Mouse (Mus musculus) liver, embryonic 16.5 days (tissue): Measurements from ENCODE around the gene Chst11. TPM values are rescaled to one million over a fixed set of nuclear protein-coding genes. Genes with fewer than 3 reads are reported as not detected.

Source experiments
- ATAC-seq: fragments of 200-750 bp; cut with Nextera tagmentation; 2 replicates; pipeline ENCODE4 v1.8.0; 2017; ENCODE audit warnings: low read depth, mild to moderate bottlenecking, moderate number of reproducible peaks, moderate library complexity
- H3K27ac ChIP-seq: fragments of 300-500 bp; sonication (generic); 2 replicates; pipeline ENCODE4 v1.5.1; 2014; ENCODE audit warnings: mild to moderate bottlenecking, low read length
- H3K27me3 ChIP-seq: fragments of 300-500 bp; sonication (generic); 2 replicates; pipeline ENCODE4 v1.6.1; 2014; ENCODE audit warnings: low read depth, low read length, mixed read lengths; ENCODE audit not compliant: control insufficient read depth, insufficient read depth
- H3K36me3 ChIP-seq: fragments of 300-500 bp; sonication (generic); 2 replicates; pipeline ENCODE4 v1.6.1; 2014; ENCODE audit warnings: mild to moderate bottlenecking; ENCODE audit not compliant: control insufficient read depth, insufficient read depth
- H3K4me1 ChIP-seq: fragments of 300-500 bp; sonication (generic); 2 replicates; pipeline ENCODE4 v1.6.1; 2014; ENCODE audit warnings: low read depth, low read length, mixed read lengths; ENCODE audit not compliant: control insufficient read depth
- H3K4me2 ChIP-seq: fragments of 300-500 bp; sonication (generic); 2 replicates; pipeline ENCODE4 v1.6.1; 2014; ENCODE audit warnings: low read depth, low read length, mixed read lengths
- H3K4me3 ChIP-seq: fragments of 300-500 bp; sonication (generic); 2 replicates; pipeline ENCODE4 v1.5.1; 2014; ENCODE audit warnings: low read depth, mild to moderate bottlenecking, low read length
- H3K9ac ChIP-seq: fragments of 300-500 bp; sonication (generic); 2 replicates; pipeline ENCODE4 v1.6.1; 2014; ENCODE audit warnings: low read depth, low read length
- H3K9me3 ChIP-seq: fragments of 300-500 bp; sonication (generic); replicated peaks from 2 replicates; pipeline ENCODE4 v1.6.1; 2016; ENCODE audit warnings: low read length; ENCODE audit not compliant: control insufficient read depth
- WGBS: fragments of 180-500 bp; shearing (Covaris S2); extraction: QIAGEN DNeasy Blood & Tissue Kit; methylation state at CpG from one replicate; pipeline ENCODE4 v1.1.7; 2014; ENCODE audit not compliant: insufficient replicate concordance; 5-methylcytosine and 5-hydroxymethylcytosine counted together
- polyA plus RNA-seq: library from polyadenylated mRNA; unstranded; fragments of >200 nt; fragmentation: Nextera tagmentation; extraction: Ambion mirVana; gene quantifications from 2 replicates; pipeline ENCODE4 v1.2.1, GENCODE M21; 2015

The Chst11 gene
- polyA plus RNA-seq, 1 experiment from 2014 or later, result 1.0 TPM

DNA sequence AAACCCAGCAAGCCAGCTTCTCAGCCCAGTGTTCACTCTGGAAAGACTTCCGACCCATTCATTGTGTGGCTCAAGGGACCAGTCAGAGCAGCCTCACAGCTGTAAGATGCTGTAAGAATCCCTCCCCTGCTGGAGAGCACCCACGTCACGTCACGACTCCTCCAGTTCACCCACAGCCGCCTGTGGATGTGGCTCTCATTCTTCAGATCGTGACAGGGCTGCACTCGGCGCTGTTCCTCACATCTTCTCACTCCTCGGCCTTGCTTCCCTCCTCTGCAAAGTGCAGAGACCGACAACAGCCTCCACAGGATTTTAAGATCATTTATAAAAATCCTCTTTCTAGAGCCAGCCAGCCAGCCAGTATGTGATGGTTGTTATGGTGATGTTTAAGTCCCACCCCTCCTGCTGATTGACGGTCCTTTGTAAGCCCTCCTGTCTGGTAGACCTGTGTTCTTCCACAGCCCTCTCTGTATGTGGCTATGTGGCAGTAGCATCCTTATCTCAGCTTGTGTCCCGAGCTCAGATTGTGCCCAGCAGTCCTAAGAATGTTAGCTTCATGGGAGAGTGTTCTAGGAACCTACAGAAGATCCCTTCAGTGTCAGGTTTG, 64.0 kb downstream of the Chst11 start:
- H3K27me3 ChIP-seq, result no peaks in the 10 kb centered on the region
- H3K36me3 ChIP-seq, result no peaks in the 10 kb centered on the region
- 77% methylated on average over 12 of the region's 12 CpGs for WGBS
- H3K4me1 ChIP-seq, result no peaks in the 10 kb centered on the region; the same call in 1 of the 2 replicates
- H3K27ac ChIP-seq, result no peak overlapping the region
- no peak overlapping the region for H3K9ac ChIP-seq
- no peaks in the 10 kb centered on the region for H3K9me3 ChIP-seq
- no peak for ATAC-seq
- no peak overlapping the region for H3K4me3 ChIP-seq
- H3K4me2 ChIP-seq, result no peak overlapping the region

DNA sequence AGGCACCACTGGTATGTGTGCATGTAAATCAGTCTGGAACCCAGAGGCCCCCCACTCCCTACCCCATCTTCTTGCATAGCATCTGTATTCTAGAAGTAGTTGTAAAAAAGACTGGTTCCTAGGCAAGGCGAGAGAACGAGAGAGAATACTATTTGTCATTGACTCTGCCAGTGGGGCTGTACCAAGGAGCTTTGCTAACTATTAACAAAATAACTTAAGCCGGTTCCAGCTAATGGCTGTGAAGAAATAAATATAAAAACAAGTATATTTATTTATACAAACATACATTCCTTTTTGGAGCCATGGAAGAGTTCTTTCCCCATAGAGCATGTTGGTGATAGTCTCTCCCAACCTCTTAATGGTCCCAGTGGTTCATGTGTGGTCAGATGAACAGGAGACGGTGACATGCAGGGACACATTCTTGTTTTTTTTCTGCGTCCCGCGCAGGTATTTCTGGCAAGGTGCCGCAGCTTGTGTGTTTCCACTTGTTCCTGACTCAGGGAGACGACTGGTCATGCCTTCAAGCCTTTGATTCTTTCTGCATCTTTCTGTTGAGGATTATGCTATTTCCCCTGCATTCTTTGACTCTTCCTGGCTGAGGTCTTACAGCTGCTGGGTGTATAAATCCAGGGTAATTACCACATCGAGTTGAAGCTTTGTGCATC, 68.7 kb downstream of the Chst11 start:
- no peak overlapping the region for H3K27ac ChIP-seq
- no peaks in the 10 kb centered on the region; the same call in 1 of the 2 replicates for H3K4me1 ChIP-seq
- no peak for ATAC-seq
- no peak overlapping the region for H3K9ac ChIP-seq
- no peaks in the 10 kb centered on the region for H3K9me3 ChIP-seq
- no peaks in the 10 kb centered on the region for H3K27me3 ChIP-seq
- H3K4me3 ChIP-seq, result no peak overlapping the region
- WGBS, result 78% methylated on average over 10 of the region's 10 CpGs
- H3K36me3 ChIP-seq, result no peaks in the 10 kb centered on the region
- H3K4me2 ChIP-seq, result no peak overlapping the region

DNA sequence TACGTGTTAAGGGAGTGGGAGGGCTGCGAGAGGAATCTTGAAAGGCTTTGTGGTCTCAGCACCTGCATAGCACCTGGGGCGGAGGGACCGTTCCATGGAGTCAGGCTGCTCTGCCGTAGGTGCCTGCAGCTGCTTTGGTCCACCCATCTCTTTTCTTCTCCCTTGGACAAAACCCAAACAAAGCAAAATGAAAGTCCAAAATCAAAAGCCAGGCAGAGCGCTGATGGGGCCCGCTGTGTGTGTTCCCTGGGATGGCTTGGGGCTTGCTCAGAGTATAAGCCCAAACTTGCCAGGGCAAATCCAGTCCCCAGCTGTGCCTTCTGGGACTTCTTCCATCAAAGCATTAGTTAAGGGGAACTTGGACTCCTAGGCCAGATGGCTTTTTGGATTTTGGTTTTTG, 71.0 kb downstream of the Chst11 start:
- 78% methylated on average over 7 of the region's 7 CpGs for WGBS
- Histone ChIP-seq H3K9ac (no peak overlapping the region), H3K4me1 (peaks cover 3% of the 10 kb centered on the region; the same call in 1 of the 2 replicates), H3K27ac (no peak overlapping the region), H3K27me3 (no peaks in the 10 kb centered on the region), H3K4me3 (no peak overlapping the region), H3K4me2 (no peak overlapping the region), H3K9me3 (no peaks in the 10 kb centered on the region), H3K36me3 (no peaks in the 10 kb centered on the region)
- no peak for ATAC-seq

DNA sequence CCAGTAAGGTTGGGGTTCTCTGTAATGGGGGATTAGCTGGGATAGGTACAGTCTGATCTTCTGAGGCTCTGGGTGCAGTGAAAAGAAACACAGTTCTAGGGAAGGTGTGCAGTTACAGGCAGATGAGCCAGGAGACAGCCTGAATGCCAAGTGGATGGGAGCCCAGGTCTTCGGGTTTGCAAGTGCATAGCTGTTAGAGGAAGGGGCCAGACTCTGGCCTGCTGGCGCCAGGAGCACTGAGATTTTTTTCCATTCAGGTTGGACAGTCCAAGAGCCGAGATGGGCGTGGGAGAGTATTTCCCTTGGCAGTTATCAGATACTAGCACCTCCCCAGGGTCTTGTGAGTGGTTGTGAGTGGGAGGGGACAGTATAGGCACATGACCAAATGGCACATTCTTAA, 71.6 kb downstream of the Chst11 start:
- H3K4me1 ChIP-seq, result peaks cover 3% of the 10 kb centered on the region; the same call in 1 of the 2 replicates
- H3K4me2 ChIP-seq, result no peak overlapping the region
- no peaks in the 10 kb centered on the region for H3K27me3 ChIP-seq
- 36% methylated on average over 4 of the region's 4 CpGs for WGBS
- no peaks in the 10 kb centered on the region for H3K9me3 ChIP-seq
- no peak overlapping the region for H3K27ac ChIP-seq
- no peak overlapping the region for H3K9ac ChIP-seq
- H3K4me3 ChIP-seq, result no peak overlapping the region
- H3K36me3 ChIP-seq, result no peaks in the 10 kb centered on the region
- ATAC-seq, result no peak

DNA sequence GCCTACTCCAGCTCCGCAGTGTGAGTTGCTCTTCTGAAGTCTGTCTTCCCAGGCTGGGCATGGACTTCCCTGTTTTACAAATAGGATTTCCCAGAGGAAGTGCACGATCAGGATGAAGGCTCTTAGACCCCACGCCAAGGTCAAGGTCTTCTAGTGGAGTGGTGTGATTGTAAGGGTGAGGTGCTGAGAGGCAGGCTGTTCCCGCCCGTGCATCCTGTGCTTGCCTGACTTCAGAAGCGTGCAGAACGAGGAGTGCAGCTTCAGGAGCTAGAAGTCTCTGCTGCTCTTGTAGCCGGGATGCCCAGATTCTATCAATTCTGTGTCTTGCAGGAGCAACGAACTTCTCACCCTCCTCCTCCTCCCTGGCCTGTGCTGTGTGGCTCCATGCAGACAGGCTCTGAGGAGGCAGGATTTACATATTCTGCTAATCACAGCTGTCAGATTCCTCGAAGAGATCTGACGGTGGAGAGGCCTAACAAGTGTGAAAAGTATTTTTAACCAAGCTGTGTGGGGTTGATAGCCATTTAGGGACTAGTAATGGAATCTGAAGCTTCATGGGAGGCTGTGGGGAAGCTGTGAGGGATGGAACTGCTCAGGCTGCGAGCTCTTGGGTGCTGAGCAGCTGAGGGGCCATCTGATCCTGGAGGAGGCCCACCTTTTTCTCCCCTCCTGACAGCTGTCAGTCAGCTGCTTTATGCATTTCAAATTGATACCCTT, 74.9 kb downstream of the Chst11 start:
- no peaks in the 10 kb centered on the region for H3K9me3 ChIP-seq
- H3K4me2 ChIP-seq, result no peak overlapping the region
- H3K27ac ChIP-seq, result no peak overlapping the region
- H3K4me1 ChIP-seq, result peaks cover 3% of the 10 kb centered on the region; the same call in 1 of the 2 replicates
- no peaks in the 10 kb centered on the region for H3K36me3 ChIP-seq
- H3K27me3 ChIP-seq, result no peaks in the 10 kb centered on the region
- 0 out of 2 replicates have a peak, but pooled peaks have one; percentile 21 for ATAC-seq
- WGBS, result 40% methylated on average over 12 of the region's 12 CpGs
- H3K9ac ChIP-seq, result no peak overlapping the region
- no peak overlapping the region for H3K4me3 ChIP-seq

DNA sequence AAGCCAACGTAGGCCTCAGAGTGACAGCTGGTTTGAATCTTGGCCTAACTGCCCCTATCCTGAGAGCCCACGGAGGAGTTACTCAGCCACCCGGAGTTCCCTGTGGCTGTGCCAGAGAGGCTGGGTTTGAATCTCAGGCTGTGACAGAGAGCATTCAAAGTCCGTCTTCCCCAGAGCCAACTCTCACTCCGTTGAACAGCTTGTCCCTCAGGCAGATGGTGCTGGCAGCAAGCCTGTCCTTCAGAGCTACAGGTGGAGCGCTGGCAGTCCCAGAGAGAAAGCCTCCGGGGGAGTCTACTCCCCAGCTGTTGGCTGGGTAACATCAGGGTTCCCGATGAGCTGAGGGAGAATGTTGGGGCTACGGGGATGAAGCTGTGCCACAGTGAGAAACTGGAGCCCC, 77.0 kb downstream of the Chst11 start:
- no peak for ATAC-seq
- Histone ChIP-seq H3K9ac (no peak overlapping the region), H3K4me3 (no peak overlapping the region), H3K9me3 (no peaks in the 10 kb centered on the region), H3K27me3 (no peaks in the 10 kb centered on the region), H3K27ac (no peak overlapping the region), H3K4me1 (peaks cover 3% of the 10 kb centered on the region; the same call in 1 of the 2 replicates), H3K36me3 (no peaks in the 10 kb centered on the region), H3K4me2 (no peak overlapping the region)
- 79% methylated on average over 9 of the region's 9 CpGs for WGBS

DNA sequence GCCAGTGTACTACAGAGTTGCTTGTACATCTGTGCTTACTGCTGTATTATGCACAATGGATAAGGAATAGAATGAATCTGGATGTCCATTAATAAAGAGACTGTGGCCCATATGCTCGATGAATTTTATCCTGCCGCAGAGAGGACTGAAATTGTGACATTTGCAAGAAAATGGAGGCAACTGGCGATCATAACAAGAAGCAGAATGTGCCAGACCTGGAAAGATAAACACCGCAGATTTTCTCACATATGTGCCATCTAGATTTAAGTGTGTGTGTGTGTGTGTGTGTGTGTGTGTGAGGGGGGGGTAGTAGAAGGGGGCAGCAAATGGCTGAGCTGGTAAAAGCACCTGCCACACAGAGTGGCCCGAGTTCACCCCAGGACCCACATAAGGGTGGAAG, 79.5 kb downstream of the Chst11 start:
- no peaks in the 10 kb centered on the region for H3K9me3 ChIP-seq
- H3K4me2 ChIP-seq, result no peak overlapping the region
- 82% methylated on average over 5 of the region's 5 CpGs for WGBS
- H3K9ac ChIP-seq, result no peak overlapping the region
- no peak overlapping the region for H3K27ac ChIP-seq
- peaks cover 3% of the 10 kb centered on the region; the same call in 1 of the 2 replicates for H3K4me1 ChIP-seq
- ATAC-seq, result no peak
- H3K27me3 ChIP-seq, result no peaks in the 10 kb centered on the region
- H3K36me3 ChIP-seq, result no peaks in the 10 kb centered on the region
- no peak overlapping the region for H3K4me3 ChIP-seq

DNA sequence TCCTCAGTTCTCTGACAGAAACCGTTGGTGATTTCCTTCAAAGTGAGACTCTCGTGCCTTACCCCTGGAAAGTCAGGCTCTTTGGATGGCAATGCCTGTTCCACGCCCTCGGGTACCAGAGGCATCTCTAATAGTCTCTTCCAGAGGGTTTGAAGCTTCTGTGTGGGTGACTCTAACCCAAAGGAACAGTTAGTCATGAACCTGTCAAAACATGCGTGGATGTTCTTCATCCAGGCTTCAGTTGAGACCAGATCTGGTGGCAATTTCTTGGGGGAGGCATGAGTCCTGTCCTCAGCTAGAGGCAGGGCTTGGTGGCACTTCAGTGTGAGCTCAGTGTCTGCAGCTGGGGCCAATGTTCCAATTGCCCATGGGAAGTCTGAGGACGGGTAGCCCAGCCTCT, 80.9 kb downstream of the Chst11 start:
- H3K4me3 ChIP-seq, result no peak overlapping the region
- 67% methylated on average over 6 of the region's 6 CpGs for WGBS

DNA sequence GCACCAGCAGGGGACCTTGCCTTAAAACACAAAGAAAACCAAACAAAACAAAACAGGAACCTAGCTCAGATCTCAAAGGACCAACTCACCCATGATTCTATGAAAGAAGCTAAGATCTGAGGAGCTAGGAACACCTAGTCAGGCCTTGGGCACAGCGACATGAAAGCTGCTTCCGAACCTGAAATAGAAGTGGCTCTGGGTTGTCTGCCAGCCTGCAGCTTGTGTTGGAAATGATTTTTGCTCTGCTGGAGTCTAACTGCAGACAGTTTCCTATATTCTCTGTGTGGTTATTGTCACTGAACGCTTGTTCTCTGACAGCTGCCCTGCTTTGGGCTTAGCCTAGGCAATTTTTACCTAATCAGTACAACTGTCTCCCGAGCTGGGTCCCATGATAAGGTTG, 82.0 kb downstream of the Chst11 start:
- Histone ChIP-seq H3K27ac (no peak overlapping the region), H3K4me1 (peaks cover 3% of the 10 kb centered on the region; the same call in 1 of the 2 replicates), H3K9me3 (no peaks in the 10 kb centered on the region), H3K36me3 (no peaks in the 10 kb centered on the region), H3K27me3 (no peaks in the 10 kb centered on the region), H3K4me3 (no peak overlapping the region), H3K4me2 (no peak overlapping the region), H3K9ac (no peak overlapping the region)
- no peak for ATAC-seq
- 45% methylated on average over 4 of the region's 4 CpGs for WGBS

More for the DNA sequence above, 80.9 kb downstream of the Chst11 start:
- Histone ChIP-seq H3K4me1 (no peaks in the 10 kb centered on the region), H3K27me3 (no peaks in the 10 kb centered on the region), H3K36me3 (no peaks in the 10 kb centered on the region), H3K9ac (no peak overlapping the region), H3K9me3 (no peaks in the 10 kb centered on the region), H3K4me2 (no peak overlapping the region), H3K27ac (no peak overlapping the region)
- ATAC-seq, result no peak
